Mouse (Mus musculus) neural tube, embryonic 11.5 days (tissue): Measurements from ENCODE around the gene Stab2. TPM values are rescaled to one million over a fixed set of nuclear protein-coding genes. Genes with fewer than 3 reads are reported as not detected.

ENCODE experiments used
- ATAC-seq: fragments of 200-750 bp; cut with Nextera tagmentation; 2 replicates; pipeline ENCODE4 v1.8.0; 2017; ENCODE audit warnings: moderate number of reproducible peaks, mild to moderate bottlenecking, moderate TSS enrichment, moderate library complexity; ENCODE audit not compliant: insufficient read depth, low FRiP score, low TSS enrichment
- DNase-seq: peaks from one replicate; pipeline ENCODE4 v3.0.0-alpha.2; 2015; ENCODE audit warnings: low spot score
- H3K27ac ChIP-seq: fragments of 300-500 bp; sonication (generic); 2 replicates; pipeline ENCODE4 v1.5.1; 2014; ENCODE audit warnings: low read depth, mild to moderate bottlenecking, low read length
- H3K27me3 ChIP-seq: fragments of 300-500 bp; sonication (generic); 2 replicates; pipeline ENCODE4 v1.6.1; 2014; ENCODE audit warnings: mild to moderate bottlenecking, low read length, mixed read lengths; ENCODE audit not compliant: control insufficient read depth, insufficient read depth
- H3K36me3 ChIP-seq: fragments of 300-500 bp; sonication (generic); 2 replicates; pipeline ENCODE4 v1.6.1; 2014; ENCODE audit warnings: mild to moderate bottlenecking, low read length, moderate library complexity, mixed read lengths; ENCODE audit not compliant: control insufficient read depth, insufficient read depth
- H3K4me1 ChIP-seq: fragments of 300-500 bp; sonication (generic); 2 replicates; pipeline ENCODE4 v1.6.1; 2014; ENCODE audit warnings: low read length, mixed read lengths; ENCODE audit not compliant: control insufficient read depth, insufficient read depth
- H3K4me2 ChIP-seq: fragments of 300-500 bp; sonication (generic); 2 replicates; pipeline ENCODE4 v1.6.1; 2014; ENCODE audit warnings: low read depth, mild to moderate bottlenecking, moderate library complexity
- H3K4me3 ChIP-seq: fragments of 300-500 bp; sonication (generic); 2 replicates; pipeline ENCODE4 v1.5.1; 2014; ENCODE audit warnings: low read depth, low read length
- H3K9ac ChIP-seq: fragments of 300-500 bp; sonication (generic); 2 replicates; pipeline ENCODE4 v1.6.1; 2014; ENCODE audit warnings: mild to moderate bottlenecking, low read length
- H3K9me3 ChIP-seq: fragments of 300-500 bp; sonication (generic); 2 replicates; pipeline ENCODE4 v1.6.1; 2016; ENCODE audit warnings: low read length; ENCODE audit not compliant: control insufficient read depth
- WGBS: fragments of 180-500 bp; shearing (Covaris S2); extraction: QIAGEN DNeasy Blood & Tissue Kit; methylation state at CpG from one replicate; pipeline ENCODE4 v1.1.7; 2014; 5-methylcytosine and 5-hydroxymethylcytosine counted together
- polyA plus RNA-seq: library from polyadenylated mRNA; unstranded; fragments of >200 nt; fragmentation: Nextera tagmentation; extraction: Ambion mirVana; gene quantifications from 2 replicates; pipeline ENCODE4 v1.2.1, GENCODE M21; 2014

Gene Stab2
- polyA plus RNA-seq, 1 experiment from 2014 or later, result 0.41 TPM

DNA sequence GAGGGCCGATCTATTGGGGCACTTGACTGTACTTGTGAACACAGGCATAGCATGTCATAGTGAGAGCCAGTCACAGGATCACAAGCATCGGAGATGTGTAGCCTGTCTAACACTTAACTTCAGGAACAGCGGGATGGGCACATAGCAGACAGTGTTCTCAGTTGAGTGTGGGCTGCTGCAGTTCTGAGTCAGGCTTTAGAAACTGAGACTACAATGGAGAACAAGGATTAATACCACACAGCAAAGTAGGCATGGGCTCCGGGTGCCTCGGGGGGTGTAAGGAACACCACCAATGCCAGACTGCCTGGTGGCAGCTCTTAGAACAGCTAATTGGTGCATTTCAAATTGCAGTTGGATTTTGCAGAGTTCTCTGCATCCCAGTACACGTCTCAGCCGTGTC lies 186.8 kb downstream of the Stab2 start:
- no peak overlapping the region for H3K9ac ChIP-seq
- DNase-seq, result no peak
- H3K27me3 ChIP-seq, result no peaks in the 10 kb centered on the region
- no peaks in the 10 kb centered on the region for H3K36me3 ChIP-seq
- no peak for ATAC-seq
- H3K27ac ChIP-seq, result no peak overlapping the region
- no peak overlapping the region for H3K4me3 ChIP-seq
- no peak overlapping the region for H3K4me2 ChIP-seq
- H3K4me1 ChIP-seq, result peaks cover 8% of the 10 kb centered on the region; the same call in 1 of the 2 replicates
- H3K9me3 ChIP-seq, result no peaks in the 10 kb centered on the region
- whole genome bisulfite sequencing, result 85% methylated on average over 7 of the region's 7 CpGs

DNA sequence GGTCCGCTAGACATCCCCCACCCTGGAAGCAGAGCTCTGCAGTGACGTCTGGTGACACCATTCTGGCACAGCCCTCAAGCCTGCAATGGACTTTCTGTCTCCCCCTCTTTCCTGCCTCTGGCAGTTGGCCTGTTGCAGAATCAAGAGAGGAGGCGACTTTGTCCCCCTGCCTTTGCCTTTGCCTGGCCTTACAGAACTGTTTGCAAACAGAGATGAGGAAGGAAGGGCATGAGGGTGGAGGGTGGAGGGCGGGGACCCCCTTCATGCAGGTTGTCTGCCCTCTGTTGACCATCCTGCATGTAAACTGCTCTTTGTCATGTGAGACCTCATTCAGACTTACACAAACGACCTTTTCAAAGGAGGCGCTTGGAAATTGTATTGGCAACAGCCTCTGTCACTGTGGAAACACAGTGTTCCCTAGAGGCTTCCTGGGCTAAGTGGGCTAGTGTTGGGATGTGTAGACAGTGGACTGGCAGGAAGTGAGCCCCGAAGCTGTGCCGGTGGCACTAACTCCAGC lies 188.1 kb downstream of the Stab2 start:
- peak; percentile 24 for DNase-seq
- peak overlapping the region; percentile 27; the same call in 1 of the 2 replicates for H3K27ac ChIP-seq
- no peak overlapping the region for H3K4me2 ChIP-seq
- peaks cover 8% of the 10 kb centered on the region; the same call in 1 of the 2 replicates for H3K4me1 ChIP-seq
- ATAC-seq, result peak; percentile 55
- no peak overlapping the region for H3K4me3 ChIP-seq
- H3K36me3 ChIP-seq, result no peaks in the 10 kb centered on the region
- H3K27me3 ChIP-seq, result no peaks in the 10 kb centered on the region
- H3K9me3 ChIP-seq, result no peaks in the 10 kb centered on the region
- 22% methylated on average over 8 of the region's 8 CpGs for WGBS
- no peak overlapping the region for H3K9ac ChIP-seq

DNA sequence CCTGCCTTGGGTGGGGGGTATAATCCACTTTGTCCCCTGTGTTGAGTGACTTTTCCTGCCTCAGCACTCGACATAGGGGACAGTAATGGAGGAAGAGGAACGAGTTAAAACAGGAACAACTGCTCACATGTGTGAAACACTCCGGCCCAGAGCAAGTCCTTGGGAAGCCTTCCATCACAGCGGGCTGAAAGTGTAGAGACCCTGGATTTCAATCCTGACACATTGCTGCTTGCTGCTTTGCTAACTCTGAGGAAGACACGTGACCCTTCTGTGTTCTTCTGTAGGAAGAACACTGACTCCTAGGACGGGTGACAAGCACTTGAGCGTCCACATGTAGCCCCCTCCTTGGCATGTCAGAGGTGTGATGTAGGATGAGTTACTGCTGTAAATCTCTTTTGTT lies 192.7 kb downstream of the Stab2 start:
- Histone ChIP-seq H3K4me1 (peaks cover 8% of the 10 kb centered on the region; the same call in 1 of the 2 replicates), H3K9ac (no peak overlapping the region), H3K9me3 (no peaks in the 10 kb centered on the region), H3K4me2 (no peak overlapping the region), H3K36me3 (no peaks in the 10 kb centered on the region), H3K4me3 (no peak overlapping the region), H3K27ac (no peak overlapping the region), H3K27me3 (no peaks in the 10 kb centered on the region)
- ATAC-seq (no peak), DNase-seq (no peak)
- 86% methylated on average over 7 of the region's 7 CpGs for WGBS

DNA sequence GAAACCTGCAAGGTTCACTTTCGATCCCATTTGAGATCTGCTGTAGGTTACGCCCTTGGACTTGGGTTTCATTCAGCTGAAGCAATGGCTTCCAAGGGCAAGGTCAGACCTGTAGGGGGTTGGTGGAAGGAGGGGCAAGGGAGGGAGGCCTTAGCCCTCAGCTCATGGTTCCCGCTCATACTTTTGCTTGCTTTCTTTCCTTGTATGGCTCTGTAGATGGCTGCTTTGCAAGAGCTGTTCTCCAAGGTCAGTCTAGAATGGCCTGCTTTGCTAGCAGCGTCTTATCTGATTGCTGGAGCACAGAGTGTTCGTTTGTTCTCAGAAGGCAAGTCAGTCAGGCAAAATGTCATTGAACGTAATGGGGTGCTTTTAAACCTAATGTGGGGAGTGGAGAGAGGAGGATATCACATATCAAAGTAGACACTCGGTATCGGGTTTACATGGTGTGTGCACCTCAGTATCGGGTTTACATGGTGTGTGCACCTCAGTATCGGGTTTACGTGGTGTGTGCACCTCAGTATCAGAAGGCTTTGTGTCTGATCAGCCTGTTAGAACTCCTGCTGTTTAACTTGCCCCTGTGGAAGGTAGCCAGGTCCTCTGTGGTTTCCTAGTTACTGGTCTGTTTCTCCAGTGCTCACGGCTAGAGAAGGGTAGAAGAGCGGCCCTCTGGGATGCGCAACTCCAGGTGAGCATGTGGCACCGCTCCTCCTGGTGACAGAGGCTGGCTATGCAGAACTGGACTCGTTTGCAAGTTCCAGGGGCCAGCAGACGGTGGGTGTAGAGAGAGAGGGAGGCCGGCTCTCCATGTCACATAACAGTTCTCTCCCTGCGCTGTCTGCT lies 193.3 kb downstream of the Stab2 start:
- Histone ChIP-seq H3K27me3 (no peaks in the 10 kb centered on the region), H3K27ac (no peak overlapping the region), H3K9me3 (no peaks in the 10 kb centered on the region), H3K4me2 (no peak overlapping the region), H3K4me3 (no peak overlapping the region), H3K36me3 (no peaks in the 10 kb centered on the region), H3K9ac (no peak overlapping the region), H3K4me1 (peaks cover 4% of the 10 kb centered on the region; the same call in 1 of the 2 replicates)
- ATAC-seq, result no peak
- no peak for DNase-seq
- 81% methylated on average over 19 of the region's 19 CpGs for WGBS

DNA sequence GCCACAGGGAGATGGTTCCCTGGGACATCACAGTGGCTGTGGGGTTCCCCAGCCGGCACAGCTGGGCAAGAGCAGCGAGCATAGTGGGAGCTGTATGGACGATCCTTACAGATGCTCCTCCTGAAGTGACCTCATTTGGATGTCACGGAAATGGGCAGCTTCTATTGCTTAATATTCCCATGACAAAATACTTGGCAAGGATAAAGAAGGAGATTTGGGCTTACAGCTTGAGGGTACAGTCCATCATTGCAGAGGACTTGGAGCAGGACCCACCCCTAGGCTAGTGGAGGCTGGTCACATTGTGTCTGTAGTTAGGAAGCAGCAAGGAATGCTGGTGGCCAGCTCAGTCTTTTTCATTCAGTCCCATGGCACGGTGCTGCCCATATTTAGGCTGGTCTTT lies 197.2 kb downstream of the Stab2 start:
- Histone ChIP-seq H3K27ac (no peak overlapping the region), H3K4me3 (no peak overlapping the region), H3K9ac (no peak overlapping the region), H3K4me2 (no peak overlapping the region), H3K9me3 (no peaks in the 10 kb centered on the region), H3K27me3 (no peaks in the 10 kb centered on the region), H3K4me1 (no peaks in the 10 kb centered on the region), H3K36me3 (no peaks in the 10 kb centered on the region)
- no peak for ATAC-seq
- 93% methylated on average over 5 of the region's 5 CpGs for WGBS
- DNase-seq, result no peak

DNA sequence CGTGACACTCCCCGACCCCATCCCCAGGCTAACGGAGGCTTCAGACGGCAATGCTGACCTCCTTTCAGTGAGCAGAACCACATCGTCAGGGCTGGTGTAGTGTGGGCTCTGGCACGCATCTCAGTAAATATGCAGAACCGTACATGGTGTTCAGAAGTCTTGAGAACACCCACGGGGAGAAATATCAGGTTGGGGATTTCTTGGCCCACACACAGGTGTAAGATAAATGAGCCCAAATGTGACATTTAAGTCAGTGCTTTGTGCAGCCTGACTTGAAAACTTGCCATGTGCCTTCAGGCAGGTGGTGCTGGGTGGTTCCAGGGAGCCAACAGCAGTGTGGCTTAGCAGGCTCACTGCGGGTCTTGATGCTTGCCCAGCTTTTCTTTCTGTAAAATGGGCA lies 197.8 kb downstream of the Stab2 start:
- 91% methylated on average over 9 of the region's 9 CpGs for WGBS
- no peaks in the 10 kb centered on the region for H3K4me1 ChIP-seq
- DNase-seq (no peak), ATAC-seq (no peak)
- no peak overlapping the region for H3K27ac ChIP-seq
- H3K9me3 ChIP-seq, result no peaks in the 10 kb centered on the region
- no peaks in the 10 kb centered on the region for H3K27me3 ChIP-seq
- H3K9ac ChIP-seq, result no peak overlapping the region
- H3K36me3 ChIP-seq, result no peaks in the 10 kb centered on the region
- H3K4me3 ChIP-seq, result no peak overlapping the region
- H3K4me2 ChIP-seq, result no peak overlapping the region

DNA sequence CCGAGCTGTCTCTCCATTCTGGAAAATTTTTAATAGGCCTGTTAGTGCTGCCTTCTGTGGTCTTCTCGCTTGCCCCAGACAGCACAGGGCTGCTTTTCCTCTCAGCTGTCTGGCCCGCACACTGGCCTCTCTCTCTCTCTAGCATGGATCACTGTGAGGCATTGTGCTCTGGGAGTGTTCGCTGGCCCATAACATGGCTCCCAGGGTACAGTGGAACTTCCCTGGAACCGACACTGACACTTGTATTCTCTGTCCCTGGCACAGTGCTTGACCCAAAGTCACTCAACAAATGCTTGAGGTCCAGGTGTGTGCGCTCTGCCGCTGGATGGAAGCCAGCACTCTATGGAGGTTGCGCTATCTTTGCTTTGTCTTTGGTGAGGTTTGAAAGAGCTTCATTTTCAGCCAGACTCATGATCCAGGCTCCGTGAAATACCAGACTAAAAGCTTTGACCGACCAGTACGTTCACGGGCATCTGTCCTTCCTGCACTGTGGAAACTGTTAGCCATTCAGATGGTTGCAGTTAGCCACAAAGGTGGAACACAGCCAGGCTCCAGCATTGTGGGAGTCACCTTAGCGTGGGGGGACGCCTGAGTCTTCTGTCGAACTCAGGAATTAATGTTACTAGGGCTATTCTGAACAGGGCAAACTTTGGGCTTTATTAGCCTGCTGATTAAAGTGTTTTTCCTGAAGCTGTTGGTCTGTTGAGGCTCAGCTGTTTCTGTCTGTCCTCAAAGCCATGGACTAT lies 199.6 kb downstream of the Stab2 start:
- DNase-seq (no peak), ATAC-seq (no peak)
- H3K4me1 ChIP-seq, result no peaks in the 10 kb centered on the region
- no peak overlapping the region for H3K4me3 ChIP-seq
- H3K36me3 ChIP-seq, result no peaks in the 10 kb centered on the region
- no peak overlapping the region for H3K27ac ChIP-seq
- no peak overlapping the region for H3K4me2 ChIP-seq
- 84% methylated on average over 15 of the region's 15 CpGs for WGBS
- no peak overlapping the region for H3K9ac ChIP-seq
- H3K27me3 ChIP-seq, result no peaks in the 10 kb centered on the region
- no peaks in the 10 kb centered on the region for H3K9me3 ChIP-seq

DNA sequence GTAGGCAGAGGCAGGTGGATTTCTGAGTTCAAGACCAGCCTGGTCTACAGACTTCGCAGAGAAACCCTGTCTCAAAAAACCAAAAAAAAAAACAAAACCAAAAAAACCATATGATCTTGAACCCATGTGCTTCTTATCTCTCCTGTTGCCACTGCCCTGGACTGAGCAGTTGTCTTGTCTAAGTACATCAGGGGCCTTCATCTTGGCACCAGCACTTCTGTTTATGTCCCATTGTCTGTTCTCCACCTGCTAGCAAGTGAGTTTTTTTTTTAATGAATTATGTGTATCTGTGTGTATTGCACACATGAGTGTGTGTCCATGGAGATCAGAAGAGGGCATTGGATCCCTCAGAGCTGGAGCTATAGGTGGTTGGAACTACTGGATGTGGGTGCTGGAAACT lies 200.5 kb downstream of the Stab2 start:
- ATAC-seq (no peak), DNase-seq (no peak)
- Histone ChIP-seq H3K27ac (no peak overlapping the region), H3K4me3 (no peak overlapping the region), H3K36me3 (no peaks in the 10 kb centered on the region), H3K4me1 (no peaks in the 10 kb centered on the region), H3K9ac (no peak overlapping the region), H3K27me3 (no peaks in the 10 kb centered on the region), H3K4me2 (no peak overlapping the region), H3K9me3 (no peaks in the 10 kb centered on the region)
- WGBS, result 91% methylated on average over 1 of the region's 1 CpGs
